Mouse (Mus musculus) myocyte (in vitro differentiated cells): ENCODE results near the gene Pmf1. TPM values are rescaled to one million over a fixed set of nuclear protein-coding genes. Genes with fewer than 3 reads are reported as not detected.
A peak's percentile ranks its signal among the peaks of the same experiment; 100 is the strongest.

Experiments used
- H3K27me3 ChIP-seq: one replicate; pipeline ENCODE4 v1.6.1; 2011; ENCODE audit not compliant: control insufficient read depth, insufficient read depth, insufficient read length
- H3K36me3 ChIP-seq: one replicate; pipeline ENCODE4 v1.6.1; 2011; ENCODE audit not compliant: control insufficient read depth, insufficient read depth
- H3K4me2 ChIP-seq: one replicate; pipeline ENCODE4 v1.6.1; 2011; ENCODE audit warnings: low read depth, control low read depth
- H3K4me3 ChIP-seq: one replicate; pipeline ENCODE4 v1.5.1; 2011; ENCODE audit warnings: mild to moderate bottlenecking, control low read depth, moderate library complexity
- H3K79me2 ChIP-seq: one replicate; pipeline ENCODE4 v1.6.1; 2011; ENCODE audit not compliant: control insufficient read depth, insufficient read depth
- H3ac ChIP-seq: one replicate; pipeline ENCODE4 v1.6.1; 2011; ENCODE audit not compliant: control insufficient read depth, insufficient read length
- E2F4 ChIP-seq: IDR thresholded peaks from one replicate; pipeline ENCODE4 v1.6.1; 2011; ENCODE audit warnings: mild to moderate bottlenecking, control low read depth, moderate library complexity; ENCODE audit not compliant: insufficient read depth
- MAX ChIP-seq: IDR thresholded peaks from one replicate; pipeline ENCODE4 v1.6.1; 2011; ENCODE audit warnings: low read depth, mild to moderate bottlenecking, control low read depth
- MYOD1 ChIP-seq, 3 experiments: IDR thresholded peaks; one replicate each; pipeline ENCODE4 v1.6.1; 2011; ENCODE audit warnings: control low read depth in 2 of 3, low read depth in 2 of 3, mild to moderate bottlenecking in 2 of 3, moderate library complexity in 1 of 3; ENCODE audit not compliant: insufficient read length in 2 of 3, control insufficient read depth in 1 of 3
- MYOG ChIP-seq, 3 experiments: IDR thresholded peaks; one replicate each; pipeline ENCODE4 v1.6.1; 2011; ENCODE audit warnings: control low read depth in 2 of 3, low read depth in 2 of 3, mild to moderate bottlenecking in 2 of 3; ENCODE audit not compliant: insufficient read length in 2 of 3, control insufficient read depth in 1 of 3, insufficient read depth in 1 of 3
- POLR2A ChIP-seq: IDR thresholded peaks from one replicate; pipeline ENCODE4 v1.6.1; 2011; ENCODE audit warnings: low read depth, mild to moderate bottlenecking, control low read depth, moderate library complexity; ENCODE audit not compliant: insufficient read length
- POLR2AphosphoS2 ChIP-seq: IDR thresholded peaks from one replicate; pipeline ENCODE4 v1.6.1; 2011; ENCODE audit warnings: low read depth, control low read depth; ENCODE audit not compliant: insufficient read length
- REST ChIP-seq: IDR thresholded peaks from one replicate; pipeline ENCODE4 v1.6.1; 2011; ENCODE audit warnings: mild to moderate bottlenecking, control low read depth, moderate library complexity; ENCODE audit not compliant: insufficient read depth, insufficient read length
- SRF ChIP-seq: IDR thresholded peaks from one replicate; pipeline ENCODE4 v1.6.1; 2011; ENCODE audit warnings: low read depth; ENCODE audit not compliant: control insufficient read depth, insufficient read length
- TCF12 ChIP-seq: IDR thresholded peaks from one replicate; pipeline ENCODE4 v1.6.1; 2011; ENCODE audit warnings: mild to moderate bottlenecking, control low read depth; ENCODE audit not compliant: poor library complexity, insufficient read depth, severe bottlenecking
- TCF3 ChIP-seq: IDR thresholded peaks from one replicate; pipeline ENCODE4 v1.6.1; 2011; ENCODE audit warnings: low read depth, control low read depth; ENCODE audit not compliant: insufficient read length
- USF1 ChIP-seq: IDR thresholded peaks from one replicate; pipeline ENCODE4 v1.6.1; 2011; ENCODE audit warnings: low read depth, mild to moderate bottlenecking, control low read depth, moderate library complexity
- polyA plus RNA-seq: library from polyadenylated mRNA; unstranded; fragments of >200 nt; fragmentation: generic; extraction: Trizol; gene quantifications from one replicate; pipeline ENCODE4 v1.2.1, GENCODE M21; 2012; ENCODE audit warnings: missing spikeins

Pmf1 gene
- polyA plus RNA-seq, 1 experiment, result 59.0 TPM

- Histone ChIP-seq H3K27me3 (no peaks in the 10 kb centered on the region), H3K36me3 (peaks cover 32% of the 10 kb centered on the region), H3K79me2 (no peaks in the 10 kb centered on the region), H3K4me2 (no peak overlapping the region), H3ac (no peak overlapping the region), H3K4me3 (no peak overlapping the region)
- peak in 1 of 3 experiments; percentile 36 for TF ChIP-seq MYOG (IDR thresholded peaks at IDR 0.05; ENCODE audit: control insufficient read depth in 1 of 3, insufficient read depth in 1 of 3, insufficient read length in 2 of 3, low read depth in 2 of 3)
- no peak for TF ChIP-seq USF1
- no peak for TF ChIP-seq TCF12
- no peak for TF ChIP-seq POLR2AphosphoS2
- no peak for TF ChIP-seq MAX
- no peak for TF ChIP-seq SRF
- no peak for TF ChIP-seq TCF3
- TF ChIP-seq POLR2A, result no peak
Measured at GRCm38 (mm10) chr3:88359584-88359983, 50.5 kb downstream of the Pmf1 start.

- Histone ChIP-seq H3K4me3 (no peak overlapping the region), H3ac (no peak overlapping the region), H3K79me2 (no peaks in the 10 kb centered on the region), H3K36me3 (peaks cover 62% of the 10 kb centered on the region), H3K4me2 (no peak overlapping the region), H3K27me3 (no peaks in the 10 kb centered on the region)
- TF ChIP-seq POLR2AphosphoS2 (no peak), TCF3 (no peak), MYOD1 (IDR thresholded peaks at IDR 0.05; ENCODE audit: control insufficient read depth in 1 of 3, insufficient read length in 2 of 3, low read depth in 2 of 3) (no peak), TCF12 (no peak), REST (no peak), MYOG (IDR thresholded peaks at IDR 0.05; ENCODE audit: control insufficient read depth in 1 of 3, insufficient read depth in 1 of 3, insufficient read length in 2 of 3, low read depth in 2 of 3) (no peak), SRF (no peak), MAX (no peak), USF1 (no peak), POLR2A (no peak), E2F4 (no peak)
Measured at GRCm38 (mm10) chr3:88354396-88355165, 55.5 kb downstream of the Pmf1 start.

- Histone ChIP-seq H3ac (no peak overlapping the region), H3K79me2 (no peaks in the 10 kb centered on the region), H3K36me3 (peaks cover 78% of the 10 kb centered on the region), H3K4me2 (no peak overlapping the region), H3K27me3 (no peaks in the 10 kb centered on the region), H3K4me3 (no peak overlapping the region)
- TF ChIP-seq TCF3, result no peak
- TF ChIP-seq E2F4, result no peak
- no peak for TF ChIP-seq TCF12
- no peak for TF ChIP-seq MYOG (IDR thresholded peaks at IDR 0.05; ENCODE audit: control insufficient read depth in 1 of 3, insufficient read depth in 1 of 3, insufficient read length in 2 of 3, low read depth in 2 of 3)
- no peak for TF ChIP-seq MAX
- no peak for TF ChIP-seq REST
- TF ChIP-seq MYOD1 (IDR thresholded peaks at IDR 0.05; ENCODE audit: control insufficient read depth in 1 of 3, insufficient read length in 2 of 3, low read depth in 2 of 3), result no peak
Measured at GRCm38 (mm10) chr3:88352907-88353306, 57.2 kb downstream of the Pmf1 start.

- peaks cover 72% of the 10 kb centered on the region for H3K36me3 ChIP-seq
- H3ac ChIP-seq, result no peak overlapping the region
- no peak overlapping the region for H3K4me2 ChIP-seq
- no peak overlapping the region for H3K4me3 ChIP-seq
- no peaks in the 10 kb centered on the region for H3K27me3 ChIP-seq
- no peaks in the 10 kb centered on the region for H3K79me2 ChIP-seq
- TF ChIP-seq USF1, result no peak
- TF ChIP-seq MAX, result no peak
- TF ChIP-seq REST, result no peak
- no peak for TF ChIP-seq POLR2AphosphoS2
- TF ChIP-seq MYOG (IDR thresholded peaks at IDR 0.05; ENCODE audit: control insufficient read depth in 1 of 3, insufficient read depth in 1 of 3, insufficient read length in 2 of 3, low read depth in 2 of 3), result no peak
- TF ChIP-seq TCF3, result no peak
- no peak for TF ChIP-seq TCF12
Measured at GRCm38 (mm10) chr3:88350732-88351131, 59.4 kb downstream of the Pmf1 start.

Other genes starting within 250 kb of the Pmf1 start
- gene Rhbg, start 155.6 kb downstream of the Pmf1 start, polyA plus RNA-seq, result not detected
- gene Gm38392, start 123.1 kb downstream of the Pmf1 start, polyA plus RNA-seq, result 0.06 TPM
- gene Tsacc, start 113.3 kb downstream of the Pmf1 start, polyA plus RNA-seq, result 2.7 TPM
- gene Cct3, start 113.2 kb downstream of the Pmf1 start, polyA plus RNA-seq, result 409 TPM
- gene Glmp, start 85.3 kb downstream of the Pmf1 start, polyA plus RNA-seq, result 171 TPM
- 2.3 TPM for gene Tmem79, start 74.2 kb downstream of the Pmf1 start, polyA plus RNA-seq
- 53.5 TPM for gene Smg5, start 74.1 kb downstream of the Pmf1 start, polyA plus RNA-seq
- not detected for gene Paqr6, start 45.7 kb downstream of the Pmf1 start, polyA plus RNA-seq
- gene Bglap3, start 37.6 kb downstream of the Pmf1 start, polyA plus RNA-seq, result 0.95 TPM
- gene Bglap2, start 31.6 kb downstream of the Pmf1 start, polyA plus RNA-seq, result 6.6 TPM
- 0.34 TPM for gene Bglap, start 25.9 kb downstream of the Pmf1 start, polyA plus RNA-seq
- 19.3 TPM for gene Slc25a44, start 14.8 kb upstream of the Pmf1 start, polyA plus RNA-seq
- gene Sema4a, start 50.9 kb upstream of the Pmf1 start, polyA plus RNA-seq, result 0.35 TPM
- gene Lmna, start 99.6 kb upstream of the Pmf1 start, polyA plus RNA-seq, result 954 TPM
- 8.1 TPM for gene Mex3a, start 122.1 kb upstream of the Pmf1 start, polyA plus RNA-seq
- 0.13 TPM for gene Rab25, start 138.0 kb upstream of the Pmf1 start, polyA plus RNA-seq
- gene Lamtor2, start 142.7 kb upstream of the Pmf1 start, polyA plus RNA-seq, result 165 TPM
- 44.9 TPM for gene Ubqln4, start 143.4 kb upstream of the Pmf1 start, polyA plus RNA-seq
- 294 TPM for gene Ssr2, start 165.5 kb upstream of the Pmf1 start, polyA plus RNA-seq
- gene Arhgef2, start 195.6 kb upstream of the Pmf1 start, polyA plus RNA-seq, result 361 TPM
- not detected for gene Rxfp4, start 242.8 kb upstream of the Pmf1 start, polyA plus RNA-seq